In genomic region chr8:48488809-48489208, GRCm38 (mm10) we compare ENCODE assay signal across 22 mouse cellular contexts.
A peak's percentile ranks its signal among the peaks of the same experiment; 100 is the strongest.
DNase-seq lines count a peak whose midpoint lies in the region; ATAC-seq and TF ChIP-seq lines count a peak whose summit lies in the region.
"Had no signal": no experiment of that assay in that cellular context is flagged by ENCODE, and none has a peak within 500 bp of the region (broad histone marks: within the 10 kb centered on the region; RNA-seq: fewer than 3 reads in every experiment).

No protein-coding gene starts in this region.

- DNase-seq in gastrocnemius, adult 2 months, result no peak
- DNase-seq in gastrocnemius, adult 8-10 months (ENCODE audit: low spot score in 2 of 2), result no peak
- DNase-seq in limb, embryonic 10.5 days (ENCODE audit: low spot score), result no peak
- DNase-seq in ovary, postnatal 10 days (ENCODE audit: low spot score), result no peak
- DNase-seq: adrenal gland, adult 2 months; cerebellum, adult 11-12 months; cerebellum, postnatal 10 days; kidney, postnatal 10 days; lung, postnatal 36 days; midbrain, embryonic 14.5 days; thymus, adult 2 months; thymus, postnatal 4 days had no signal

- WGBS in limb, embryonic 13.5 days, result 40% methylated on average over 7 of the region's 7 CpGs
- WGBS in limb, embryonic 10.5 days, result 83% methylated on average over 7 of the region's 7 CpGs
- 32% methylated on average over 7 of the region's 7 CpGs for WGBS in embryonic facial prominence, embryonic 13.5 days
- 58% methylated on average over 7 of the region's 7 CpGs for WGBS in stomach, embryonic 16.5 days

- no peaks in the 10 kb centered on the region for H3K9me3 ChIP-seq in limb, embryonic 13.5 days
- H3K9me3 ChIP-seq in limb, embryonic 10.5 days (replicated peaks), result no peaks in the 10 kb centered on the region
- H3K9me3 ChIP-seq in embryonic facial prominence, embryonic 13.5 days, result no peaks in the 10 kb centered on the region
- no peaks in the 10 kb centered on the region for H3K9me3 ChIP-seq in stomach, embryonic 16.5 days (replicated peaks; ENCODE audit: control insufficient read depth, low read length)
- H3K9me3 ChIP-seq: forebrain, embryonic 13.5 days; heart, embryonic 10.5 days; hindbrain, embryonic 15.5 days; lung, embryonic 15.5 days; stomach, embryonic 15.5 days had no signal

- peak overlapping the region; percentile 9; the same call in 1 of the 2 replicates for H3K4me2 ChIP-seq in limb, embryonic 13.5 days (replicated peaks)
- peak overlapping the region; percentile 33; the same call in 1 of the 2 replicates for H3K4me2 ChIP-seq in embryonic facial prominence, embryonic 13.5 days
- 0 out of 2 replicates have a peak overlapping the region, but pooled peaks have one; percentile 9 for H3K4me2 ChIP-seq in stomach, embryonic 16.5 days (ENCODE audit: low read depth, low read length)
- H3K4me2 ChIP-seq: forebrain, embryonic 13.5 days; hindbrain, embryonic 15.5 days; lung, embryonic 15.5 days; stomach, embryonic 15.5 days had no signal

- no peak overlapping the region for H3K27ac ChIP-seq in gastrocnemius, adult 2 months
- no peak overlapping the region for H3K27ac ChIP-seq in limb, embryonic 13.5 days
- no peak overlapping the region for H3K27ac ChIP-seq in limb, embryonic 10.5 days
- H3K27ac ChIP-seq in embryonic facial prominence, embryonic 13.5 days, result peak overlapping the region; percentile 28; the same call in 1 of the 2 replicates
- H3K27ac ChIP-seq in stomach, embryonic 16.5 days (ENCODE audit: low read length), result peak overlapping the region; percentile 52
- H3K27ac ChIP-seq: forebrain, embryonic 13.5 days; heart, embryonic 10.5 days; hindbrain, embryonic 15.5 days; liver, embryonic 14.5 days; lung, embryonic 15.5 days; stomach, embryonic 15.5 days had no signal

- H3K4me3 ChIP-seq in gastrocnemius, adult 2 months, result peak overlapping the region; percentile 6
- no peak overlapping the region for H3K4me3 ChIP-seq in limb, embryonic 13.5 days
- no peak overlapping the region for H3K4me3 ChIP-seq in limb, embryonic 10.5 days
- H3K4me3 ChIP-seq in embryonic facial prominence, embryonic 13.5 days, result no peak overlapping the region
- H3K4me3 ChIP-seq in stomach, embryonic 16.5 days (replicated peaks; ENCODE audit: low read length), result no peak overlapping the region
- H3K4me3 ChIP-seq: forebrain, embryonic 13.5 days; heart, embryonic 10.5 days; hindbrain, embryonic 15.5 days; lung, embryonic 15.5 days; megakaryocyte, embryonic 14.5 days; stomach, embryonic 15.5 days had no signal

- peaks cover 34% of the 10 kb centered on the region for H3K4me1 ChIP-seq in limb, embryonic 13.5 days
- peaks cover 26% of the 10 kb centered on the region for H3K4me1 ChIP-seq in limb, embryonic 10.5 days
- H3K4me1 ChIP-seq in embryonic facial prominence, embryonic 13.5 days, result peaks cover 32% of the 10 kb centered on the region
- no peaks in the 10 kb centered on the region; the same call in 1 of the 2 replicates for H3K4me1 ChIP-seq in stomach, embryonic 16.5 days (ENCODE audit: control insufficient read depth, insufficient read depth, low read length)
- H3K4me1 ChIP-seq: lung, embryonic 15.5 days; megakaryocyte, embryonic 14.5 days; stomach, embryonic 15.5 days had no signal

- intact Hi-C loops in gastrocnemius, adult 2 months (cut with DNase I), result no loop called here

- H3K27me3 ChIP-seq in limb, embryonic 13.5 days, result no peaks in the 10 kb centered on the region
- H3K27me3 ChIP-seq in limb, embryonic 10.5 days (ENCODE audit: low read depth, poor library complexity, severe bottlenecking), result no peaks in the 10 kb centered on the region
- no peaks in the 10 kb centered on the region for H3K27me3 ChIP-seq in embryonic facial prominence, embryonic 13.5 days
- no peaks in the 10 kb centered on the region for H3K27me3 ChIP-seq in stomach, embryonic 16.5 days (ENCODE audit: control insufficient read depth, insufficient read depth, low read length)
- H3K27me3 ChIP-seq: forebrain, embryonic 13.5 days; hindbrain, embryonic 15.5 days; lung, embryonic 15.5 days; megakaryocyte, embryonic 14.5 days; stomach, embryonic 15.5 days had no signal

- H3K9ac ChIP-seq in limb, embryonic 13.5 days, result no peak overlapping the region
- H3K9ac ChIP-seq in embryonic facial prominence, embryonic 13.5 days, result no peak overlapping the region
- no peak overlapping the region for H3K9ac ChIP-seq in stomach, embryonic 16.5 days (ENCODE audit: low read length)
- H3K9ac ChIP-seq: forebrain, embryonic 13.5 days; hindbrain, embryonic 15.5 days; liver, embryonic 14.5 days; lung, embryonic 15.5 days; stomach, embryonic 15.5 days had no signal

- peaks cover 6% of the 10 kb centered on the region; the same call in 1 of the 2 replicates for H3K36me3 ChIP-seq in limb, embryonic 13.5 days
- peaks cover 6% of the 10 kb centered on the region for H3K36me3 ChIP-seq in limb, embryonic 10.5 days
- no peaks in the 10 kb centered on the region for H3K36me3 ChIP-seq in embryonic facial prominence, embryonic 13.5 days
- H3K36me3 ChIP-seq in stomach, embryonic 16.5 days (ENCODE audit: control insufficient read depth, insufficient read depth, low read length), result no peaks in the 10 kb centered on the region
- H3K36me3 ChIP-seq: heart, embryonic 10.5 days; hindbrain, embryonic 15.5 days; lung, embryonic 15.5 days; stomach, embryonic 15.5 days had no signal

- no peak for TF ChIP-seq CTCF in gastrocnemius, adult 2 months (IDR thresholded peaks at IDR 0.05)

- ATAC-seq in limb, embryonic 13.5 days (ENCODE audit: low FRiP score, low read depth), result no peak
- ATAC-seq in embryonic facial prominence, embryonic 13.5 days (ENCODE audit: insufficient number of reproducible peaks, insufficient read depth, low FRiP score, low TSS enrichment, low read depth), result no peak
- ATAC-seq in stomach, embryonic 16.5 days (ENCODE audit: insufficient read depth, low FRiP score), result no peak
- ATAC-seq: forebrain, embryonic 13.5 days had no signal

Comparison
In these comparisons a context has a peak if more than half of its experiments do, and no peak if none do; other contexts are left out.
1. H3K27ac ChIP-seq: peak in embryonic facial prominence, embryonic 13.5 days (single experiment) and stomach, embryonic 16.5 days (single experiment); none in gastrocnemius, adult 2 months (single experiment), limb, embryonic 13.5 days (single experiment) and limb, embryonic 10.5 days (single experiment).
2. Peak in every context shown above with its lines, with median percentiles within 50 percentile points of each other: H3K4me2 ChIP-seq.